Comparison of ENCODE assay signal across 8 mouse cellular contexts in genomic region chrX:151345333-151346125, GRCm38 (mm10). TPM values are rescaled to one million over a fixed set of nuclear protein-coding genes. Genes with fewer than 3 reads are reported as not detected.
DNase-seq lines count a peak whose midpoint lies in the region; ATAC-seq lines count a peak whose summit lies in the region.

No protein-coding gene starts in this region.

- peak; percentile 1 for DNase-seq in CD4-positive, CD25-positive, alpha-beta regulatory T cell, adult 2 months (ENCODE audit: low read depth, low spot score)
- peak; percentile 5 for DNase-seq in ovary, postnatal 36 days (ENCODE audit: low spot score)
- no peak for DNase-seq in ovary, adult 18-20 months (ENCODE audit: low spot score)
- DNase-seq in left cerebral cortex, postnatal 4 days = peak; percentile 54
- DNase-seq in ovary, postnatal 14 days (ENCODE audit: low spot score) = no peak

- no peaks in the 10 kb centered on the region for H3K9me3 ChIP-seq in forebrain, embryonic 16.5 days (ENCODE audit: control insufficient read depth, low read length)
- no peaks in the 10 kb centered on the region for H3K9me3 ChIP-seq in neural tube, embryonic 14.5 days (ENCODE audit: control insufficient read depth, low read length)

- H3K9ac ChIP-seq in forebrain, embryonic 16.5 days (replicated peaks; ENCODE audit: low read depth, low read length) = 0 out of 2 replicates have a peak overlapping the region, but pooled peaks have one; percentile 11
- peak overlapping the region; percentile 57 for H3K9ac ChIP-seq in neural tube, embryonic 14.5 days (replicated peaks; ENCODE audit: low read depth, low read length)

- intact Hi-C loops in left cerebral cortex, postnatal 4 days (cut with DNase I) = no loop called here

- ATAC-seq in CD4-positive, CD25-positive, alpha-beta regulatory T cell, adult 4 months = no peak
- ATAC-seq in forebrain, embryonic 16.5 days = no peak
- no peak for ATAC-seq in neural tube, embryonic 14.5 days (ENCODE audit: low read depth)

- peaks cover 16% of the 10 kb centered on the region for H3K4me1 ChIP-seq in forebrain, embryonic 16.5 days (replicated peaks; ENCODE audit: control insufficient read depth, insufficient read depth, low read length)
- peaks cover 5% of the 10 kb centered on the region for H3K4me1 ChIP-seq in neural tube, embryonic 14.5 days (ENCODE audit: control insufficient read depth, insufficient read depth, low read length)

- 0 out of 2 replicates have a peak overlapping the region, but pooled peaks have one; percentile 26 for H3K27ac ChIP-seq in forebrain, embryonic 16.5 days (ENCODE audit: low read length)
- H3K27ac ChIP-seq in neural tube, embryonic 14.5 days (ENCODE audit: low read depth, low read length) = no peak overlapping the region

- H3K4me2 ChIP-seq in forebrain, embryonic 16.5 days (ENCODE audit: low read length) = peak overlapping the region; percentile 61
- peak overlapping the region; percentile 56 for H3K4me2 ChIP-seq in neural tube, embryonic 14.5 days (ENCODE audit: low read depth, low read length)

- H3K4me3 ChIP-seq in forebrain, embryonic 16.5 days (replicated peaks; ENCODE audit: low read length) = peak overlapping the region; percentile 61
- H3K4me3 ChIP-seq in neural tube, embryonic 14.5 days (ENCODE audit: low read depth, low read length) = peak overlapping the region; percentile 63

- no peaks in the 10 kb centered on the region for H3K27me3 ChIP-seq in forebrain, embryonic 16.5 days (replicated peaks; ENCODE audit: control insufficient read depth, insufficient read depth, low read length)
- H3K27me3 ChIP-seq in neural tube, embryonic 14.5 days (ENCODE audit: control insufficient read depth, insufficient read depth, low read length) = no peaks in the 10 kb centered on the region; the same call in none of the 2 replicates

- H3K36me3 ChIP-seq in forebrain, embryonic 16.5 days (ENCODE audit: control insufficient read depth, insufficient read depth) = no peaks in the 10 kb centered on the region
- H3K36me3 ChIP-seq in neural tube, embryonic 14.5 days (ENCODE audit: control insufficient read depth, insufficient read depth, low read length) = no peaks in the 10 kb centered on the region

- WGBS in forebrain, embryonic 16.5 days = 21% methylated on average over 11 of the region's 11 CpGs
- WGBS in neural tube, embryonic 14.5 days = 31% methylated on average over 11 of the region's 11 CpGs

RNA-seq across cellular contexts. Expression of gene Fam120c, which starts 1.6 kb away (rescaled TPM):
- 1 to 10 TPM; 1.3 to 1.7 TPM for polyA plus RNA-seq in CD4-positive, CD25-positive, alpha-beta regulatory T cell, adult 4 months (2017; shearing (Covaris generic))
- 8.6 and 9.0 TPM in 2 replicates for polyA plus RNA-seq in forebrain, embryonic 16.5 days (2015; fragmentation: Nextera tagmentation; extraction: Ambion mirVana)
- total RNA-seq in left cerebral cortex, postnatal 4 days (2021) = 10 to 100 TPM; 31.7 to 33.0 TPM
- polyA plus RNA-seq in neural tube, embryonic 14.5 days (2014; fragmentation: Nextera tagmentation; extraction: Ambion mirVana) = 10.2 and 10.9 TPM in 2 replicates

Comparison
In these comparisons a context has a peak if more than half of its experiments do, and no peak if none do; other contexts are left out.
1. DNase-seq: peak in CD4-positive, CD25-positive, alpha-beta regulatory T cell, adult 2 months (single experiment), ovary, postnatal 36 days (single experiment) and left cerebral cortex, postnatal 4 days (single experiment); none in ovary, adult 18-20 months (single experiment) and ovary, postnatal 14 days (single experiment).